Mouse (Mus musculus): ENCODE data around the gene Ablim1.

DNA sequence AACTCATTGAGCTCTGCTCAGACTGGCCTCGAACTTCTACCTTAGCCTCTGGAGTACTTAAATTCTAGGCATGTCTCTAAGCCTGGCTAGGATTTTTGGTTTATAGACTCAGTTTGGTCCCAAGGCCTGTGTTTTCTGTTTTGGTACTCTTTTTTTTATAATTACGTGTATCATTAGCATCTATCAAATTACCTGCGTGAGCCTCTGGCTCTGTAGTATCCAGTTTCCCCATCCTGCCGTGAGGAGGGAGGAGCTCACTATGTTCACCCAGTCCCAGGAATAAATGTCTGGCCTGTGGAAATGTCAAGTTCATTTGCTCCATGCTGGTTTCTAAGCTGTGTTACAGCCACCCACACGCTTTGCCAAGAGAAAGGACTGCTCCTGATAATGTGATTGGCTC, 47.9 kb upstream of the Ablim1 start:
- no peak for TF ChIP-seq GATA1 (IDR thresholded peaks at IDR 0.05; ENCODE audit: low read length)
- no peak for TF ChIP-seq TAL1 (IDR thresholded peaks at IDR 0.05; ENCODE audit: low read length)
